Mouse (Mus musculus): ENCODE data around the gene 0610037L13Rik. TPM values are rescaled to one million over a fixed set of nuclear protein-coding genes. Genes with fewer than 3 reads are reported as not detected.
A peak's percentile ranks its signal among the peaks of the same experiment; 100 is the strongest.

0610037L13Rik gene
- total and polyA plus RNA-seq, 3 experiments = 40.7 to 54.3 (median 43.8) TPM

DNA sequence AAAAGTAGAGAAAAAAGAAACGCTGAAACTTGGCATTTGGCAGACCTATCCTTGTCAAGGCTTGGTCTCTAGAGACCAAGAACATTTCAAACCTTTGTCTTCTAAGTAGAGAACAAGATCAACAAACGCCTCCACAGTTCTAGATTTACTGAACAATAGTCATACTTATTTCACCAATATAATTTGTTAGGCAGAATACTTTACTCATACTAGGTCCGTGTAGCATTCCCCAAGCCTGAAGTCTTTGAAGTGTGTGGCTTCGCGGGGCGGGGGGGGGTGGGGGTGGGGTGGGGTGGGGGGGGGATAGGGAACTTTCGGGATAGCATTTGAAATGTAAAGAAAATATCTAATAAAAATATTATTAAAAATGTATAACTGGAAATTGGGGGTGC, 34.2 kb downstream of the 0610037L13Rik start:
- Histone ChIP-seq H3K27ac (ENCODE audit: insufficient read depth, low read depth) (no peak overlapping the region), H3K4me3 (replicated peaks in 1 of 3; ENCODE audit: low read depth in 2 of 3, low read length in 2 of 3, poor library complexity in 1 of 3) (peak overlapping the region in 2 of 3 experiments; percentile 48 to 94), H3K27me3 (replicated peaks) (peaks cover 2% of the 10 kb centered on the region), H3K79me2 (replicated peaks; ENCODE audit: control insufficient read depth, extremely low read depth, insufficient read depth, poor library complexity, severe bottlenecking) (no peaks in the 10 kb centered on the region), H3K4me1 (ENCODE audit: control insufficient read depth in 1 of 2, insufficient read depth in 2 of 2) (peaks cover 7 to 11% of the 10 kb centered on the region in 2 experiments), H3K4me2 (ENCODE audit: insufficient read depth, low read depth, poor library complexity, severe bottlenecking) (peak overlapping the region; percentile 79), H3K9ac (ENCODE audit: insufficient read depth, low read depth) (no peak overlapping the region; the same call in 1 of the 2 replicates), H3K9me3 (replicated peaks; ENCODE audit: low read length) (no peaks in the 10 kb centered on the region), H3K36me3 (replicated peaks in 1 of 2; ENCODE audit: control insufficient read depth in 1 of 2, insufficient read depth in 1 of 2, low read length in 1 of 2) (peaks cover 0 to 5% of the 10 kb centered on the region in 2 experiments)
- in situ Hi-C loops (cut with MboI; ENCODE audit: low pct_ligation_motif_present, low pct_unique_long_range_greater_than_20kb, low sequenced_read_pairs) (no loop called here), dilution Hi-C loops (cut with MboI; ENCODE audit: extremely low pct_ligation_motif_present, extremely low pct_unique_long_range_greater_than_20kb, low sequenced_read_pairs) (no loop called here)
- TF ChIP-seq USF1 (IDR thresholded peaks at IDR 0.05; ENCODE audit: low read depth, low read length) = no peak
- no peak for TF ChIP-seq PAX5 (IDR thresholded peaks at IDR 0.05; ENCODE audit: low read length)
- no peak for TF ChIP-seq CHD1 (IDR thresholded peaks at IDR 0.05; ENCODE audit: low read depth, low read length)
- TF ChIP-seq ZMIZ1 (IDR thresholded peaks at IDR 0.05; ENCODE audit: low read depth, low read length) = no peak
- no peak for TF ChIP-seq USF2 (conservative IDR thresholded peaks at IDR 0.05; ENCODE audit: low read depth, low read length)
- no peak for TF ChIP-seq NELFE (IDR thresholded peaks at IDR 0.05; ENCODE audit: low read depth, low read length)
- TF ChIP-seq NRF1 (IDR thresholded peaks at IDR 0.05; ENCODE audit: low read depth, low read length) = no peak
- TF ChIP-seq HCFC1 (IDR thresholded peaks at IDR 0.05; ENCODE audit: low read depth, low read length) = no peak
- TF ChIP-seq UBTF (IDR thresholded peaks at IDR 0.05; ENCODE audit: low read depth, low read length) = no peak
- no peak for TF ChIP-seq RAD21 (IDR thresholded peaks at IDR 0.05; ENCODE audit: low read depth, low read length)
- no peak for TF ChIP-seq RCOR1 (conservative IDR thresholded peaks at IDR 0.05; ENCODE audit: low read depth, low read length)
- no peak for TF ChIP-seq SMC3 (IDR thresholded peaks at IDR 0.05; ENCODE audit: low read depth, low read length)
- TF ChIP-seq JUN (IDR thresholded peaks at IDR 0.05; ENCODE audit: insufficient read depth, low read depth, low read length) = no peak
- no peak for TF ChIP-seq MEF2A (IDR thresholded peaks at IDR 0.05; ENCODE audit: borderline replicate concordance, low read depth, low read length)
- no peak for DNase-seq (ENCODE audit: extremely low read depth)

DNA sequence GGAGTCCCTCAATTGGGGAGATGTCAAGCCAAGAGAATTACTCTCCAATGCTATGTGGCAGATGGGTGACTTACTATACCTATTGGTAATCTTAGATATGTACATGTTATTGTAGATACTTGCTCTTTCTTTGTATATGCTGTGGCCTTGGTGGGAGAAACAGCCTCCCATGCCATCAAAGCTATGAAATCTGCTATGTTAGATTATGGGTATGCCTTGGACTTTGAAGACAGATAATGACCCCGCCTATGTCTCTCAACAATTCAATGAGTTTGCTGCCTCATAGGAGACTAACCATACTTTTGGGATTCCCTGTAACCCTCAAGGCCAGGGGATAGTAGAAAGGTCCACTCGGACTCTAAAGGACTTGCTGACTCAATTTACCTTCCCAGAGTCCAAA, 38.7 kb downstream of the 0610037L13Rik start:
- H3K27ac ChIP-seq (ENCODE audit: insufficient read depth, low read depth) = no peak overlapping the region
- DNase-seq (ENCODE audit: extremely low read depth) = no peak
- no peaks in the 10 kb centered on the region for H3K4me1 ChIP-seq (ENCODE audit: control insufficient read depth in 1 of 2, insufficient read depth in 2 of 2)
- no peak overlapping the region for H3K9ac ChIP-seq (ENCODE audit: insufficient read depth, low read depth)
- H3K36me3 ChIP-seq (replicated peaks in 1 of 2; ENCODE audit: control insufficient read depth in 1 of 2, insufficient read depth in 1 of 2, low read length in 1 of 2) = no peaks in the 10 kb centered on the region
- H3K4me3 ChIP-seq (replicated peaks in 1 of 3; ENCODE audit: low read depth in 2 of 3, low read length in 2 of 3, poor library complexity in 1 of 3) = no peak overlapping the region
- dilution Hi-C loops (cut with MboI; ENCODE audit: extremely low pct_ligation_motif_present, extremely low pct_unique_long_range_greater_than_20kb, low sequenced_read_pairs) (no loop called here), in situ Hi-C loops (cut with MboI; ENCODE audit: low pct_ligation_motif_present, low pct_unique_long_range_greater_than_20kb, low sequenced_read_pairs) (no loop called here)
- H3K4me2 ChIP-seq (ENCODE audit: insufficient read depth, low read depth, poor library complexity, severe bottlenecking) = no peak overlapping the region
- H3K27me3 ChIP-seq (replicated peaks) = peaks cover 2% of the 10 kb centered on the region
- TF ChIP-seq SMC3 (IDR thresholded peaks at IDR 0.05; ENCODE audit: low read depth, low read length) (no peak), MYC (IDR thresholded peaks at IDR 0.05; ENCODE audit: low read depth, low read length) (no peak), HCFC1 (IDR thresholded peaks at IDR 0.05; ENCODE audit: low read depth, low read length) (no peak), EP300 (IDR thresholded peaks at IDR 0.05; ENCODE audit: low read length) (no peak), CTCF (conservative IDR thresholded peaks at IDR 0.05 in 1 of 2, IDR thresholded peaks at IDR 0.05 in 1 of 2; ENCODE audit: low read depth in 2 of 2, low read length in 2 of 2) (no peak), JUN (IDR thresholded peaks at IDR 0.05; ENCODE audit: insufficient read depth, low read depth, low read length) (no peak), ETS1 (conservative IDR thresholded peaks at IDR 0.05; ENCODE audit: low read depth, low read length) (no peak), MEF2A (IDR thresholded peaks at IDR 0.05; ENCODE audit: borderline replicate concordance, low read depth, low read length) (no peak), ZNF384 (IDR thresholded peaks at IDR 0.05; ENCODE audit: low read depth, low read length) (no peak), IRF4 (IDR thresholded peaks at IDR 0.05; ENCODE audit: low read depth, low read length) (no peak), POLR2AphosphoS2 (IDR thresholded peaks at IDR 0.05; ENCODE audit: low read depth, low read length) (no peak), MAFK (IDR thresholded peaks at IDR 0.05; ENCODE audit: insufficient replicate concordance, low read length) (no peak), RAD21 (IDR thresholded peaks at IDR 0.05; ENCODE audit: low read depth, low read length) (no peak), KAT2A (IDR thresholded peaks at IDR 0.05; ENCODE audit: insufficient replicate concordance, low read length) (no peak), JUND (conservative IDR thresholded peaks at IDR 0.05; ENCODE audit: low read depth, low read length) (no peak), MAZ (IDR thresholded peaks at IDR 0.05; ENCODE audit: low read depth, low read length) (no peak), GABPA (IDR thresholded peaks at IDR 0.05; ENCODE audit: insufficient replicate concordance, low read depth, low read length) (no peak)
- no peaks in the 10 kb centered on the region for H3K79me2 ChIP-seq (replicated peaks; ENCODE audit: control insufficient read depth, extremely low read depth, insufficient read depth, poor library complexity, severe bottlenecking)
- H3K9me3 ChIP-seq (replicated peaks; ENCODE audit: low read length) = no peaks in the 10 kb centered on the region

All from CH12.LX (cell line).